Mouse (Mus musculus): ENCODE measurements at regions not wholly inside any gene's neighbourhood (a gene's known extent, or its start where the extent isn't known, plus 50 kb on each side); places are given as distances from the start of the nearest gene placed in this dataset.
A peak's percentile ranks its signal among the peaks of the same experiment; 100 is the strongest.
"Not testable (repeated sequence)": the region's sequence is repeated elsewhere in the genome, so short reads cannot be mapped to it uniquely, and the experiment has no call there.

GRCm38 (mm10) chrX:15322207-15322839 lies 1111.4 kb downstream of the H2al1n start:
- peak; percentile 36 for DNase-seq

- DNase-seq, result no peak
Measured at GRCm38 (mm10) chrX:15322958-15323357, 1112.0 kb downstream of the H2al1n start.

- DNase-seq, result not testable (repeated sequence)
Measured at GRCm38 (mm10) chrX:15365135-15365534, 1154.2 kb downstream of the H2al1n start.

All from liver (tissue).